In the genomic region with DNA sequence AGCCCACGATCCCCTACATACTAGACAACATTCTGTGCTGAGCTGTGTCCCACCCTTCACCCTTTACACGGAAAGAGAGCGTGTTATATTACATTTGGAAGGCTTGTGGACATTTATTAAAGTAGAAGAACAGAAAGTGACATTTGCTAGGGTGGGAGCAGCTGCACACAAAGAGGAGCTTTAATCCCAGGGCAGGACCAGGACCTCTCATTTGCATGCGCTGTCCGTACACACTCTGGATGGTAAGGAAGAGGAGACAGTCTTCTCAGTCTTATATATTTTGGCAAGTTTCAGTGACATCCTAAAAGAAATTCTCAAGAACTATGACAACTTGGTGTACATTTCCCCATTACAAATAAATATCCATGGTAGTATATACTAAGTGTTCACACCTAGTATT, we compare ENCODE assay signal across 23 mouse cellular contexts.
DNase-seq lines count a peak whose midpoint lies in the region; ATAC-seq and TF ChIP-seq lines count a peak whose summit lies in the region.
"Had no signal": no experiment of that assay in that cellular context is flagged by ENCODE, and none has a peak within 500 bp of the region (broad histone marks: within the 10 kb centered on the region; RNA-seq: fewer than 3 reads in every experiment).

No protein-coding gene starts in this region.

- H3K4me1 ChIP-seq in hindbrain, embryonic 11.5 days (replicated peaks; ENCODE audit: control insufficient read depth, insufficient read depth, low read length): no peaks in the 10 kb centered on the region
- no peaks in the 10 kb centered on the region for H3K4me1 ChIP-seq in hindbrain, postnatal 0 days (ENCODE audit: insufficient read depth, low read length)
- H3K4me1 ChIP-seq in midbrain, embryonic 11.5 days (ENCODE audit: control insufficient read depth, insufficient read depth, low read length): peaks cover 2% of the 10 kb centered on the region; the same call in 1 of the 2 replicates
- peaks cover 6% of the 10 kb centered on the region; the same call in 1 of the 2 replicates for H3K4me1 ChIP-seq in midbrain, embryonic 13.5 days (replicated peaks)
- no peaks in the 10 kb centered on the region for H3K4me1 ChIP-seq in neural tube, embryonic 11.5 days (ENCODE audit: control insufficient read depth, insufficient read depth, low read length)
- H3K4me1 ChIP-seq in neural tube, embryonic 15.5 days: 0 out of 2 replicates have a peak, but pooled peaks cover 3% of the 10 kb centered on the region
- H3K4me1 ChIP-seq: embryonic facial prominence, embryonic 12.5 days; embryonic facial prominence, embryonic 15.5 days; forebrain, embryonic 10.5 days; forebrain, embryonic 12.5 days had no signal

- H3K27ac ChIP-seq in hindbrain, embryonic 11.5 days (ENCODE audit: low read depth, low read length): no peak overlapping the region
- H3K27ac ChIP-seq in hindbrain, postnatal 0 days: no peak overlapping the region
- H3K27ac ChIP-seq in midbrain, embryonic 11.5 days (ENCODE audit: low read depth, low read length): no peak overlapping the region
- no peak overlapping the region for H3K27ac ChIP-seq in midbrain, embryonic 13.5 days
- H3K27ac ChIP-seq in neural tube, embryonic 11.5 days (ENCODE audit: low read depth, low read length): no peak overlapping the region
- H3K27ac ChIP-seq in neural tube, embryonic 15.5 days (replicated peaks): no peak overlapping the region
- H3K27ac ChIP-seq: embryonic facial prominence, embryonic 12.5 days; embryonic facial prominence, embryonic 15.5 days; forebrain, embryonic 10.5 days; forebrain, embryonic 12.5 days had no signal

- H3K36me3 ChIP-seq in hindbrain, embryonic 11.5 days (ENCODE audit: control insufficient read depth, insufficient read depth, low read length): no peaks in the 10 kb centered on the region
- no peaks in the 10 kb centered on the region for H3K36me3 ChIP-seq in hindbrain, postnatal 0 days (ENCODE audit: insufficient read depth, low read length)
- H3K36me3 ChIP-seq in midbrain, embryonic 11.5 days (ENCODE audit: control insufficient read depth, insufficient read depth, low read length): no peaks in the 10 kb centered on the region
- no peaks in the 10 kb centered on the region for H3K36me3 ChIP-seq in midbrain, embryonic 13.5 days
- no peaks in the 10 kb centered on the region for H3K36me3 ChIP-seq in neural tube, embryonic 11.5 days (ENCODE audit: control insufficient read depth, insufficient read depth, low read length)
- no peaks in the 10 kb centered on the region for H3K36me3 ChIP-seq in neural tube, embryonic 15.5 days
- H3K36me3 ChIP-seq: embryonic facial prominence, embryonic 12.5 days; embryonic facial prominence, embryonic 15.5 days; forebrain, embryonic 10.5 days; forebrain, embryonic 12.5 days had no signal

- H3K4me2 ChIP-seq in hindbrain, embryonic 11.5 days (replicated peaks; ENCODE audit: low read depth, low read length): no peak overlapping the region
- no peak overlapping the region for H3K4me2 ChIP-seq in hindbrain, postnatal 0 days (ENCODE audit: low read depth, low read length)
- H3K4me2 ChIP-seq in midbrain, embryonic 11.5 days: no peak overlapping the region
- H3K4me2 ChIP-seq in midbrain, embryonic 13.5 days (replicated peaks): no peak overlapping the region
- no peak overlapping the region for H3K4me2 ChIP-seq in neural tube, embryonic 11.5 days (ENCODE audit: low read depth)
- no peak overlapping the region for H3K4me2 ChIP-seq in neural tube, embryonic 15.5 days
- H3K4me2 ChIP-seq: embryonic facial prominence, embryonic 12.5 days; embryonic facial prominence, embryonic 15.5 days; forebrain, embryonic 12.5 days had no signal

- H3K9me3 ChIP-seq in hindbrain, embryonic 11.5 days (ENCODE audit: control insufficient read depth, low read length): no peaks in the 10 kb centered on the region
- H3K9me3 ChIP-seq in hindbrain, postnatal 0 days (ENCODE audit: low read length): no peaks in the 10 kb centered on the region
- H3K9me3 ChIP-seq in midbrain, embryonic 11.5 days (ENCODE audit: control insufficient read depth, low read length): no peaks in the 10 kb centered on the region
- H3K9me3 ChIP-seq in midbrain, embryonic 13.5 days: no peaks in the 10 kb centered on the region
- no peaks in the 10 kb centered on the region for H3K9me3 ChIP-seq in neural tube, embryonic 11.5 days (ENCODE audit: control insufficient read depth, low read length)
- no peaks in the 10 kb centered on the region for H3K9me3 ChIP-seq in neural tube, embryonic 15.5 days (replicated peaks)
- H3K9me3 ChIP-seq: embryonic facial prominence, embryonic 12.5 days; embryonic facial prominence, embryonic 15.5 days; forebrain, embryonic 10.5 days; forebrain, embryonic 12.5 days had no signal

- no peak overlapping the region for H3K4me3 ChIP-seq in hindbrain, embryonic 11.5 days (ENCODE audit: low read depth, low read length)
- no peak overlapping the region for H3K4me3 ChIP-seq in hindbrain, postnatal 0 days (ENCODE audit: low read length)
- no peak overlapping the region for H3K4me3 ChIP-seq in midbrain, embryonic 11.5 days (ENCODE audit: low read depth, low read length)
- no peak overlapping the region for H3K4me3 ChIP-seq in midbrain, embryonic 13.5 days (replicated peaks)
- no peak overlapping the region for H3K4me3 ChIP-seq in neural tube, embryonic 11.5 days (ENCODE audit: low read depth, low read length)
- H3K4me3 ChIP-seq in neural tube, embryonic 15.5 days (replicated peaks): no peak overlapping the region
- H3K4me3 ChIP-seq: embryonic facial prominence, embryonic 12.5 days; embryonic facial prominence, embryonic 15.5 days; erythroblast, embryonic 14.5 days; forebrain, embryonic 10.5 days; forebrain, embryonic 12.5 days had no signal

- no peak for DNase-seq in hindbrain, embryonic 11.5 days (ENCODE audit: low spot score)
- DNase-seq in hindbrain, postnatal 0 days (ENCODE audit: low spot score): no peak
- no peak for DNase-seq in midbrain, embryonic 11.5 days (ENCODE audit: low spot score, missing footprints)
- no peak for DNase-seq in neural tube, embryonic 11.5 days (ENCODE audit: low spot score)
- DNase-seq: adrenal gland, adult 2 months; adrenal gland, postnatal 10 days; adrenal gland, postnatal 25 days; cerebellum, adult 11 months; cerebellum, adult 18-20 months; cerebellum, adult 8-10 months; cerebellum, adult 9-11 months; cerebellum, postnatal 14 days; cerebellum, postnatal 36 days; embryo, embryonic 11 days had no signal

- no peaks in the 10 kb centered on the region for H3K27me3 ChIP-seq in hindbrain, embryonic 11.5 days (ENCODE audit: control insufficient read depth, insufficient read depth, low read length)
- no peaks in the 10 kb centered on the region for H3K27me3 ChIP-seq in hindbrain, postnatal 0 days (ENCODE audit: insufficient read depth, low read length)
- H3K27me3 ChIP-seq in midbrain, embryonic 11.5 days (ENCODE audit: control insufficient read depth, insufficient read depth, low read length): no peaks in the 10 kb centered on the region
- H3K27me3 ChIP-seq in midbrain, embryonic 13.5 days: no peaks in the 10 kb centered on the region
- H3K27me3 ChIP-seq in neural tube, embryonic 11.5 days (ENCODE audit: control insufficient read depth, insufficient read depth, low read length): no peaks in the 10 kb centered on the region
- no peaks in the 10 kb centered on the region for H3K27me3 ChIP-seq in neural tube, embryonic 15.5 days (replicated peaks)
- H3K27me3 ChIP-seq: embryonic facial prominence, embryonic 12.5 days; embryonic facial prominence, embryonic 15.5 days; forebrain, embryonic 12.5 days had no signal

- 82% methylated on average over 5 of the region's 5 CpGs for WGBS in hindbrain, embryonic 11.5 days
- 63% methylated on average over 5 of the region's 5 CpGs for WGBS in hindbrain, postnatal 0 days
- whole genome bisulfite sequencing in midbrain, embryonic 11.5 days: 72% methylated on average over 5 of the region's 5 CpGs
- WGBS in midbrain, embryonic 13.5 days: 56% methylated on average over 5 of the region's 5 CpGs
- WGBS in neural tube, embryonic 11.5 days: 67% methylated on average over 5 of the region's 5 CpGs
- WGBS in neural tube, embryonic 15.5 days: 61% methylated on average over 5 of the region's 5 CpGs

- peak; percentile 43; the same call in 1 of the 2 replicates for ATAC-seq in hindbrain, embryonic 11.5 days (ENCODE audit: low FRiP score)
- ATAC-seq in hindbrain, postnatal 0 days: no peak
- peak; percentile 75; the same call in 1 of the 2 replicates for ATAC-seq in midbrain, embryonic 11.5 days (ENCODE audit: low FRiP score)
- no peak for ATAC-seq in midbrain, embryonic 13.5 days
- peak; percentile 69; the same call in 1 of the 2 replicates for ATAC-seq in neural tube, embryonic 11.5 days (ENCODE audit: insufficient read depth, low FRiP score, low TSS enrichment)
- ATAC-seq in neural tube, embryonic 15.5 days (ENCODE audit: low FRiP score): no peak
- ATAC-seq: forebrain, embryonic 14.5 days; forebrain, embryonic 16.5 days had no signal

- no peak overlapping the region for H3K9ac ChIP-seq in hindbrain, embryonic 11.5 days (ENCODE audit: low read depth, low read length)
- no peak overlapping the region for H3K9ac ChIP-seq in hindbrain, postnatal 0 days (replicated peaks; ENCODE audit: low read length)
- no peak overlapping the region for H3K9ac ChIP-seq in midbrain, embryonic 11.5 days (ENCODE audit: low read length)
- H3K9ac ChIP-seq in midbrain, embryonic 13.5 days (replicated peaks): no peak overlapping the region
- H3K9ac ChIP-seq in neural tube, embryonic 11.5 days (ENCODE audit: low read length): no peak overlapping the region
- no peak overlapping the region for H3K9ac ChIP-seq in neural tube, embryonic 15.5 days (replicated peaks)
- H3K9ac ChIP-seq: embryonic facial prominence, embryonic 12.5 days; embryonic facial prominence, embryonic 15.5 days; forebrain, embryonic 12.5 days had no signal

- TF ChIP-seq CTCF in hindbrain, postnatal 0 days (IDR thresholded peaks at IDR 0.05; ENCODE audit: low read depth): no peak

Comparison
In these comparisons a context has a peak if more than half of its experiments do, and no peak if none do; other contexts are left out.
1. ATAC-seq: peak in hindbrain, embryonic 11.5 days (single experiment), midbrain, embryonic 11.5 days (single experiment) and neural tube, embryonic 11.5 days (single experiment); none in hindbrain, postnatal 0 days (single experiment), midbrain, embryonic 13.5 days (single experiment) and neural tube, embryonic 15.5 days (single experiment).